In genomic region chr1:63114136-63114781, GRCm38 (mm10) we compare ENCODE assay signal across 8 mouse cellular contexts. TPM values are rescaled to one million over a fixed set of nuclear protein-coding genes. Genes with fewer than 3 reads are reported as not detected.
DNase-seq lines count a peak whose midpoint lies in the region; ATAC-seq and TF ChIP-seq lines count a peak whose summit lies in the region.

Ino80d (minus strand) TSS chr1:63114667.

- H3K4me1 ChIP-seq in hindbrain, embryonic 13.5 days (replicated peaks), result peaks cover 51% of the 10 kb centered on the region

- in situ Hi-C loops in Patski (cut with MboI; ENCODE audit: low pct_unique_long_range_greater_than_20kb), result no loop called here

- peak within 1 kb of the TSS; percentile 93 for H3K4me3 ChIP-seq in hindbrain, embryonic 13.5 days

- H3K9ac ChIP-seq in hindbrain, embryonic 13.5 days, result peak within 1 kb of the TSS; percentile 99

- CTCF ChIA-PET in Patski (lab: Charles Lee), result no interaction called here

- POLR2A ChIA-PET in Patski (lab: Charles Lee), result interaction anchor here (0.7 kb wide), 1 partner anchor 235 kb away, joined by 3 read pairs; no protein-coding TSS in a partner anchor

- peak; percentile 88 for ATAC-seq in Patski
- peak; percentile 93 for ATAC-seq in hindbrain, embryonic 13.5 days (ENCODE audit: low FRiP score)

- peak within 1 kb of the TSS; percentile 93 for H3K4me2 ChIP-seq in hindbrain, embryonic 13.5 days

- H3K9me3 ChIP-seq in hindbrain, embryonic 13.5 days, result no peaks in the 10 kb centered on the region

- H3K27ac ChIP-seq in hindbrain, embryonic 13.5 days, result peak within 1 kb of the TSS; percentile 98

- DNase-seq in Patski (ENCODE audit: low read depth, low spot score), result peak; percentile 75
- peak; percentile 84 for DNase-seq in cerebellum, postnatal 14 days
- peak; percentile 68 to 74 for DNase-seq in frontal cortex, postnatal 14 days (ENCODE audit: low spot score in 2 of 2)
- DNase-seq in layer of hippocampus, postnatal 36 days, result peak; percentile 74 to 78
- peak; percentile 89 for DNase-seq in lung, postnatal 36 days
- DNase-seq in retina, postnatal 1 day, result peak; percentile 93
- DNase-seq in urinary bladder, adult 2 months (ENCODE audit: low spot score), result peak; percentile 67

- WGBS in hindbrain, embryonic 13.5 days, result under 1% methylated on average over 27 of the region's 42 CpGs

- H3K36me3 ChIP-seq in hindbrain, embryonic 13.5 days, result peaks cover 6% of the 10 kb centered on the region

- peak; percentile 70 for TF ChIP-seq CTCF in Patski (IDR thresholded peaks at IDR 0.05)

- no peaks in the 10 kb centered on the region for H3K27me3 ChIP-seq in Patski
- H3K27me3 ChIP-seq in hindbrain, embryonic 13.5 days, result no peaks in the 10 kb centered on the region

RNA-seq across cellular contexts. Expression of gene Ino80d, which starts in this region (rescaled TPM):
- 9.6 TPM for polyA plus RNA-seq in Patski (2021)
- polyA plus RNA-seq in hindbrain, embryonic 13.5 days (2015; fragmentation: Nextera tagmentation; extraction: Ambion mirVana), result 11.2 and 11.3 TPM in 2 replicates
- total RNA-seq in layer of hippocampus, postnatal 36 days (2021), result 10 to 100 TPM; 28.8 to 34.6 TPM
- 7.6 and 8.4 TPM in 2 replicates for polyA plus RNA-seq in urinary bladder, adult 2 months (2012; rRNA removed)

Comparison
In these comparisons a context has a peak if more than half of its experiments do, and no peak if none do; other contexts are left out.
1. Peak in every context shown above with its lines: DNase-seq, ATAC-seq, H3K4me3 ChIP-seq and H3K27ac ChIP-seq.